46 mouse cellular contexts compared by ENCODE assay signal in the genomic region with DNA sequence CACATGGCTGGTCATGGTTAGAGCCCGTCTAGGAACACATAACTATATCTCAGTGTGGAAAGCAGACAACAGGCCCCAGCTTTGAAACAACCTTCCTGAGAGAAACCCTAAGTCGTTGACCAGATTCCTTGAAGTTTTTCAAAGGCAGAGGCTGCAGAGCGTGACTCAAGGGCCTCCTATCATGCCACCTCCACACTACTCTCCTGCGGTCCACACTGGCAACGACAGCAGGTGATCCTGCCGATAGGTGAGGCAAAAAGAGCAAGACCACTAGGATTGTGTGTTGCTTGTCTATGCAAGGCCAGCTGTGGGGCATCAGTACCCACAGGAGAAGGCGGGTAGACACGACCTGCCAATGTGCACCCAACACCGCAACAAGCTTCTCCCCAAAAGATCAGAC. TPM values are rescaled to one million over a fixed set of nuclear protein-coding genes. Genes with fewer than 3 reads are reported as not detected.
"Had no signal": no experiment of that assay in that cellular context is flagged by ENCODE, and none has a peak within 500 bp of the region (broad histone marks: within the 10 kb centered on the region; RNA-seq: fewer than 3 reads in every experiment).

No protein-coding gene starts in this region.

- H3K4me1 ChIP-seq: heart, embryonic 10.5 days; heart, embryonic 12.5 days; heart, embryonic 15.5 days; hindbrain, embryonic 10.5 days; hindbrain, embryonic 12.5 days; hindbrain, embryonic 13.5 days; hindbrain, embryonic 15.5 days; intestine, embryonic 15.5 days; kidney, embryonic 15.5 days had no signal

- H3K27me3 ChIP-seq: heart, embryonic 12.5 days; heart, embryonic 13.5 days; heart, embryonic 15.5 days; hindbrain, embryonic 12.5 days; hindbrain, embryonic 13.5 days; hindbrain, embryonic 15.5 days; intestine, embryonic 15.5 days; kidney, embryonic 15.5 days had no signal

- H3K27ac ChIP-seq: heart, embryonic 10.5 days; heart, embryonic 13.5 days; heart, embryonic 15.5 days; hindbrain, embryonic 10.5 days; hindbrain, embryonic 12.5 days; hindbrain, embryonic 13.5 days; hindbrain, embryonic 14.5 days; hindbrain, embryonic 15.5 days; hindbrain, postnatal 0 days; intestine, embryonic 15.5 days; kidney, embryonic 15.5 days; kidney, postnatal 0 days; layer of hippocampus, adult 2 months had no signal

- H3K36me3 ChIP-seq: heart, embryonic 10.5 days; heart, embryonic 12.5 days; heart, embryonic 13.5 days; heart, embryonic 15.5 days; hindbrain, embryonic 10.5 days; hindbrain, embryonic 12.5 days; hindbrain, embryonic 13.5 days; hindbrain, embryonic 15.5 days; intestine, embryonic 15.5 days; kidney, embryonic 15.5 days had no signal

- H3K4me3 ChIP-seq: heart, embryonic 10.5 days; heart, embryonic 12.5 days; heart, embryonic 13.5 days; heart, embryonic 15.5 days; hindbrain, embryonic 10.5 days; hindbrain, embryonic 12.5 days; hindbrain, embryonic 13.5 days; hindbrain, embryonic 15.5 days; intestine, embryonic 15.5 days; kidney, embryonic 15.5 days; layer of hippocampus, adult 2 months had no signal

- H3K9ac ChIP-seq: heart, embryonic 12.5 days; heart, embryonic 13.5 days; heart, embryonic 15.5 days; hindbrain, embryonic 12.5 days; hindbrain, embryonic 13.5 days; hindbrain, embryonic 14.5 days; hindbrain, embryonic 15.5 days; intestine, embryonic 15.5 days; kidney, embryonic 15.5 days had no signal

- DNase-seq: heart, postnatal 10 days; heart, postnatal 14 days; heart, postnatal 36 days; heart, postnatal 4 days; kidney, adult 11 months; kidney, adult 18-20 months; kidney, adult 2 months; kidney, adult 8-10 months; kidney, adult 9 months; kidney, postnatal 10 days; kidney, postnatal 14 days; kidney, postnatal 25 days; kidney, postnatal 36 days; kidney, postnatal 4 days; layer of hippocampus, adult 9-11 months; layer of hippocampus, postnatal 36 days had no signal

- H3K9me3 ChIP-seq: heart, embryonic 10.5 days; heart, embryonic 12.5 days; heart, embryonic 13.5 days; heart, embryonic 15.5 days; hindbrain, embryonic 10.5 days; hindbrain, embryonic 12.5 days; hindbrain, embryonic 13.5 days; hindbrain, embryonic 15.5 days; intestine, embryonic 15.5 days; kidney, embryonic 15.5 days had no signal

- H3K4me2 ChIP-seq: heart, embryonic 11.5 days; heart, embryonic 12.5 days; heart, embryonic 13.5 days; heart, embryonic 15.5 days; hindbrain, embryonic 12.5 days; hindbrain, embryonic 13.5 days; hindbrain, embryonic 14.5 days; hindbrain, embryonic 15.5 days; intestine, embryonic 15.5 days; kidney, embryonic 15.5 days had no signal

- ATAC-seq: hindbrain, embryonic 16.5 days; hindbrain, postnatal 0 days; inflammation-experienced regulatory T-cells, adult 6 months; intestine, embryonic 15.5 days; intestine, embryonic 16.5 days; intestine, postnatal 0 days had no signal

RNA-seq across cellular contexts. Expression of a gene that starts 43.9 kb away (rescaled TPM):
- total RNA-seq: hematopoietic stem cell, adult 5-6 weeks; layer of hippocampus, postnatal 10 days; layer of hippocampus, postnatal 14 days had no signal
- polyA plus RNA-seq: heart, embryonic 10.5 days; heart, embryonic 11.5 days; heart, embryonic 12.5 days; heart, embryonic 13.5 days; heart, embryonic 14.5 days; heart, embryonic 15.5 days; heart, embryonic 16.5 days; heart, postnatal 0 days; hindbrain, embryonic 10.5 days; hindbrain, embryonic 11.5 days; hindbrain, embryonic 12.5 days; hindbrain, embryonic 13.5 days; hindbrain, embryonic 14.5 days; hindbrain, embryonic 15.5 days; hindbrain, embryonic 16.5 days; hindbrain, postnatal 0 days; inflammation-experienced regulatory T-cells, adult 6 months; intestine, embryonic 14.5 days; intestine, embryonic 16.5 days; intestine, postnatal 0 days; kidney, adult 2 months; kidney, embryonic 14.5 days; kidney, embryonic 15.5 days; kidney, embryonic 16.5 days; kidney, postnatal 0 days; large intestine, adult 2 months had no signal
